Mouse (Mus musculus) left cerebral cortex, adult 2 months (tissue): ENCODE results near the gene C2cd5. TPM values are rescaled to one million over a fixed set of nuclear protein-coding genes. Genes with fewer than 3 reads are reported as not detected.
A peak's percentile ranks its signal among the peaks of the same experiment; 100 is the strongest.

ENCODE experiments used
- DNase-seq, 2 experiments: peaks; one replicate each; pipeline ENCODE4 v3.0.0; 2021 to 2022; ENCODE audit warnings: low spot score in 2 of 2, mixed read lengths in 1 of 2; ENCODE audit errors: extremely low spot score in 1 of 2
- H3K27ac ChIP-seq: fragments of 200-600 bp; 2 replicates; pipeline ENCODE4 v1.8.1; 2022
- H3K4me3 ChIP-seq: fragments of 200-600 bp; 2 replicates; pipeline ENCODE4 v1.8.1; 2022
- CTCF ChIP-seq: fragments of 200-600 bp; IDR thresholded peaks from 2 replicates; pipeline ENCODE4 v1.8.1; 2022; ENCODE audit warnings: antibody characterized with exemption, mild to moderate bottlenecking, moderate library complexity
- intact Hi-C: fragments of 180-260 bp; cut with DNase I; formaldehyde crosslinking; loops from one replicate; pipeline ENCODE4 v1.15.1; 2025
- total RNA-seq, 2 experiments: library from RNA; stranded (reverse); gene quantifications; 2 replicates each; pipeline ENCODE4 v1.2.3; 2021

The C2cd5 gene
- total RNA-seq, 2 experiments from 2014 or later: 103 to 104 TPM

GRCm38 (mm10) chr6:142963480-142964075, 136.4 kb downstream of the C2cd5 start:
- peak overlapping the region; percentile 95 for H3K27ac ChIP-seq
- intact Hi-C loops: loop anchor here (2.0 to 10.0 kb wide), 6 partner anchors 35 to 439 kb away; no protein-coding TSS in a partner anchor
- peak in 1 of 2 experiments; percentile 19 for DNase-seq
- TF ChIP-seq CTCF: no peak
- H3K4me3 ChIP-seq: peak overlapping the region; percentile 71

GRCm38 (mm10) chr6:142962881-142963280, 137.1 kb downstream of the C2cd5 start:
- Histone ChIP-seq H3K27ac (peak overlapping the region; percentile 1; the same call in 1 of the 2 replicates), H3K4me3 (peak overlapping the region; percentile 71)
- intact Hi-C loops: loop anchor here (5.0 to 10.0 kb wide), 4 partner anchors 86 to 438 kb away; no protein-coding TSS in a partner anchor
- no peak for DNase-seq
- no peak for TF ChIP-seq CTCF

DNA sequence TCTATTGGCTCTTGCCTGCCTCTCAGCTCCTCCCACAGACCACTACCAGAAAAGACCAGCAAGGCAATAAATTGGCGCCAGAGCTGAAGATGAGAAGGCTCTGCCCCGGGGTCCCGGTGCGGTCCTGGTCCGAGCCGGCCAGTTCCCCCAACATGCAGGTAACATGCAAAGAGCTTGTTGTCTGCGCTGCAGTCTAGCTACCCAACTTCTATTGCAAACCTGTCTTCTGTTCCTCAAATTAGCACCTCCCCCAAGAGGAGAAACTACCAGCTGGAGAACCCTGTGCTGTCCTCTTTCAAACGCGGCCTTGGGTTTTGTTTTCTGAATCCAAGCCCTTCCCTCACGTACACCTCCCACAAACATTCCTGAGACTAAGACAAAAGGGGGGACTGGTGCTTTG, 137.5 kb downstream of the C2cd5 start:
- intact Hi-C loops: loop anchor here (5.0 to 10.0 kb wide), 4 partner anchors 85 to 438 kb away; no protein-coding TSS in a partner anchor
- peak overlapping the region; percentile 71 for H3K4me3 ChIP-seq
- DNase-seq: no peak
- peak overlapping the region; percentile 1; the same call in 1 of the 2 replicates for H3K27ac ChIP-seq
- TF ChIP-seq CTCF: no peak

GRCm38 (mm10) chr6:142961721-142962455, 138.1 kb downstream of the C2cd5 start:
- Histone ChIP-seq H3K27ac (no peak overlapping the region), H3K4me3 (peak overlapping the region; percentile 71)
- no peak for TF ChIP-seq CTCF
- no peak for DNase-seq
- intact Hi-C loops: loop anchor here (5.0 to 10.0 kb wide), 4 partner anchors 85 to 437 kb away; no protein-coding TSS in a partner anchor

Other genes starting within 250 kb of the C2cd5 start
- 10 to 100 TPM; 29.8 to 30.8 TPM for gene St8sia1, start 135.7 kb downstream of the C2cd5 start, total RNA-seq
- gene Etnk1, start 67.1 kb upstream of the C2cd5 start, total RNA-seq: 100 to 1,000 TPM; 199 to 201 TPM